ENCODE assay signal across 8 mouse cellular contexts in the genomic region with DNA sequence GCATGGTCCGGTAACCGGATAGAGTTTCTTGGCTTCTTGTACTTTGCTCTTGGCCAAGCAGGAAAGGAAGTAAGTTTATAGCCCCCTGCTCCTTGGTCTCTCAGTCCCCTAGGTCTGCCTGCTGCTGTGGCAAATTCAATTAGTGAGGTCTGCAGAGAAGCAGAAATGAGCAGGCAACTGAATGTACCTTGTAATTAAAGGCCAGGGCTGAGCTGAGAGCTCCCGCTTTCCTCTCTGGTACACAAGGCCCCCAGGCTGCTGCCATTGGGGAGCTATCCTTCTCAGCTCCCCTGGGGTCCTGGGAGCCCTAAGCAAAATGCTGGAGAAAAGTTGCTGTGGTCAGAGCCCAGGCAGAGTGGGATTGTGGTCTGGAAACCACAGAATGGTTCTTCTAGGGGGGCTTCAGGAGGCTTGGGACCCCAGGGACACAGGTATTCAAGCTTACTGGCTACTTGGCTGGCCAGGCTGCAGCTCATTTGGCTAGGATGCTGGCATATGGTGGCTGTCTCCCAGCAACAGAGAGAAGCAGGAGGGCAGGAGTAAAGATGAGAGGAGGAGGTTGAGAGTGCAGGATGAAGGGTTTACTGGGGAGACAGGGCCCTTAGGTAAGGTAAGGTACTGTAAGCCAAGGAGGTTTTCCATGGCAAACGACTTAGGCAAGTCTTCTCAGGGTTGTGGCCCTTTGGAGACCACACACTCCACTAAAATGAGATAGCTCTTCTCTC. TPM values are rescaled to one million over a fixed set of nuclear protein-coding genes. Genes with fewer than 3 reads are reported as not detected.
DNase-seq lines count a peak whose midpoint lies in the region; ATAC-seq lines count a peak whose summit lies in the region.
"Had no signal": no experiment of that assay in that cellular context is flagged by ENCODE, and none has a peak within 500 bp of the region (broad histone marks: within the 10 kb centered on the region; RNA-seq: fewer than 3 reads in every experiment).

No protein-coding gene starts in this region.

- no peaks in the 10 kb centered on the region for H3K27me3 ChIP-seq in embryonic facial prominence, embryonic 14.5 days (replicated peaks; ENCODE audit: control insufficient read depth, insufficient read depth, low read length)
- H3K27me3 ChIP-seq in neural tube, embryonic 13.5 days, result 0 out of 2 replicates have a peak, but pooled peaks cover 3% of the 10 kb centered on the region

- peak overlapping the region; percentile 49 for H3K4me2 ChIP-seq in embryonic facial prominence, embryonic 14.5 days (ENCODE audit: low read depth, low read length)
- H3K4me2 ChIP-seq in neural tube, embryonic 13.5 days, result peak overlapping the region; percentile 25

- ATAC-seq in embryonic facial prominence, embryonic 14.5 days (ENCODE audit: low read depth), result peak; percentile 28; the same call in 1 of the 2 replicates
- ATAC-seq in neural tube, embryonic 13.5 days (ENCODE audit: low read depth), result peak; percentile 37
- ATAC-seq: liver, postnatal 0 days had no signal

- H3K9me3 ChIP-seq in embryonic facial prominence, embryonic 14.5 days (ENCODE audit: control insufficient read depth, low read length), result no peaks in the 10 kb centered on the region
- no peaks in the 10 kb centered on the region for H3K9me3 ChIP-seq in neural tube, embryonic 13.5 days

- peak overlapping the region; percentile 50 for H3K9ac ChIP-seq in embryonic facial prominence, embryonic 14.5 days (ENCODE audit: low read depth, low read length)
- H3K9ac ChIP-seq in neural tube, embryonic 13.5 days, result peak overlapping the region; percentile 57; the same call in 1 of the 2 replicates
- H3K9ac ChIP-seq: liver, postnatal 0 days had no signal

- H3K4me3 ChIP-seq in embryonic facial prominence, embryonic 14.5 days (ENCODE audit: low read depth, low read length), result peak overlapping the region; percentile 23
- H3K4me3 ChIP-seq in neural tube, embryonic 13.5 days, result no peak overlapping the region

- 41% methylated on average over 4 of the region's 4 CpGs for WGBS in embryonic facial prominence, embryonic 14.5 days
- WGBS in neural tube, embryonic 13.5 days, result 59% methylated on average over 4 of the region's 4 CpGs

- H3K4me1 ChIP-seq in embryonic facial prominence, embryonic 14.5 days (ENCODE audit: control insufficient read depth, insufficient read depth, low read length), result peaks cover 33% of the 10 kb centered on the region
- H3K4me1 ChIP-seq in neural tube, embryonic 13.5 days (replicated peaks), result peaks cover 29% of the 10 kb centered on the region

- no peaks in the 10 kb centered on the region for H3K36me3 ChIP-seq in embryonic facial prominence, embryonic 14.5 days (ENCODE audit: control insufficient read depth, insufficient read depth, low read length)
- no peaks in the 10 kb centered on the region for H3K36me3 ChIP-seq in neural tube, embryonic 13.5 days

- DNase-seq in kidney, postnatal 4 days, result peak; percentile 6 to 34
- DNase-seq in kidney, postnatal 36 days, result no peak
- peak; percentile 63 for DNase-seq in cerebellum, adult 8-10 months
- peak; percentile 40 for DNase-seq in embryonic facial prominence, embryonic 14.5 days (ENCODE audit: low spot score)
- DNase-seq in ovary, postnatal 36 days (ENCODE audit: low spot score), result no peak
- DNase-seq in liver, result no peak
- DNase-seq: liver, postnatal 0 days had no signal

- H3K27ac ChIP-seq in embryonic facial prominence, embryonic 14.5 days (replicated peaks; ENCODE audit: low read depth, low read length), result peak overlapping the region; percentile 75
- peak overlapping the region; percentile 59 for H3K27ac ChIP-seq in neural tube, embryonic 13.5 days (replicated peaks)

RNA-seq across cellular contexts. Expression of gene Dab2ip, which starts 0.9 kb away (rescaled TPM):
- polyA plus RNA-seq in embryonic facial prominence, embryonic 14.5 days (2014; fragmentation: Nextera tagmentation; extraction: Ambion mirVana), result 42.8 and 50.5 TPM in 2 replicates
- polyA plus RNA-seq in neural tube, embryonic 13.5 days (2015; fragmentation: Nextera tagmentation; extraction: Ambion mirVana), result 55.4 and 67.4 TPM in 2 replicates

Comparison
In these comparisons a context has a peak if more than half of its experiments do, and no peak if none do; other contexts are left out.
1. DNase-seq: peak in kidney, postnatal 4 days (2 of 2), cerebellum, adult 8-10 months (single experiment) and embryonic facial prominence, embryonic 14.5 days (single experiment); none in kidney, postnatal 36 days (0 of 2), ovary, postnatal 36 days (single experiment) and liver (single experiment).